8 mouse cellular contexts compared by ENCODE assay signal in the genomic region with DNA sequence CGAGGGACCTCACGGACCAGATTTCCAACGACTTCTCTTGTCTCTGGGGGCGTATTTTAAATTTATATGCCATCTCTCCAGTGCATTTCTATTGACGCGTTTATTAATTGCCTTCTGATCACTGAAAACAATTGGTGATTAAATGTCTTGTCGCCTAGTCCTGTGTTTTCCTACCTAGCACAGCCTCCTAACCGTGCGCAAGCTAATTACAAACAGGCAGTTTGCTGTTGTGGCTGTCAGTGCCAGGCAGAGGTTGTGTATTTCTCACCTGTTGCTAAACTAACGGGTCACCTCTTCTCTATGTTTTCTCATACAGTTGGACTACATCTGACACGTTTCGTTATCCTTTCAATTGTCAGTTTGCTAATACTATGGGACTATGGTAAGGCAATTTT. TPM values are rescaled to one million over a fixed set of nuclear protein-coding genes. Genes with fewer than 3 reads are reported as not detected.
DNase-seq lines count a peak whose midpoint lies in the region; ATAC-seq and TF ChIP-seq lines count a peak whose summit lies in the region.

No protein-coding gene starts in this region.

- TF ChIP-seq EP300 in liver, postnatal 0 days (IDR thresholded peaks at IDR 0.05; ENCODE audit: low read depth), result no peak

- H3K9me3 ChIP-seq in heart, embryonic 12.5 days (replicated peaks), result no peaks in the 10 kb centered on the region
- H3K9me3 ChIP-seq in G1E (replicated peaks), result no peaks in the 10 kb centered on the region
- no peaks in the 10 kb centered on the region for H3K9me3 ChIP-seq in heart, embryonic 16.5 days (replicated peaks; ENCODE audit: control insufficient read depth, low read length)
- no peaks in the 10 kb centered on the region for H3K9me3 ChIP-seq in liver, postnatal 0 days (ENCODE audit: low read length)

- 12% methylated on average over 12 of the region's 12 CpGs for WGBS in heart, embryonic 12.5 days
- 12% methylated on average over 12 of the region's 12 CpGs for WGBS in heart, embryonic 16.5 days
- 14% methylated on average over 12 of the region's 12 CpGs for WGBS in liver, postnatal 0 days (ENCODE audit: insufficient replicate concordance)

- H3K27me3 ChIP-seq in heart, embryonic 12.5 days (replicated peaks), result no peaks in the 10 kb centered on the region
- H3K27me3 ChIP-seq in G1E (ENCODE audit: insufficient read depth, low read length), result peaks cover 9% of the 10 kb centered on the region; the same call in 1 of the 2 replicates
- H3K27me3 ChIP-seq in heart, embryonic 16.5 days (ENCODE audit: control insufficient read depth, insufficient read depth, low read length), result no peaks in the 10 kb centered on the region
- peaks cover 5% of the 10 kb centered on the region; the same call in 1 of the 2 replicates for H3K27me3 ChIP-seq in liver, postnatal 0 days (ENCODE audit: insufficient read depth, low read length)

- H3K4me2 ChIP-seq in heart, embryonic 12.5 days, result peak overlapping the region; percentile 74
- peak overlapping the region; percentile 91 for H3K4me2 ChIP-seq in heart, embryonic 16.5 days (ENCODE audit: low read depth, low read length)
- peak overlapping the region; percentile 78 for H3K4me2 ChIP-seq in liver, postnatal 0 days (ENCODE audit: low read depth, low read length)

- H3K36me3 ChIP-seq in heart, embryonic 12.5 days, result no peaks in the 10 kb centered on the region
- H3K36me3 ChIP-seq in G1E (replicated peaks), result no peaks in the 10 kb centered on the region
- no peaks in the 10 kb centered on the region for H3K36me3 ChIP-seq in heart, embryonic 16.5 days (ENCODE audit: control insufficient read depth, insufficient read depth)
- H3K36me3 ChIP-seq in liver, postnatal 0 days (replicated peaks; ENCODE audit: insufficient read depth, low read length), result no peaks in the 10 kb centered on the region

- H3K9ac ChIP-seq in heart, embryonic 12.5 days, result peak overlapping the region; percentile 73
- H3K9ac ChIP-seq in heart, embryonic 16.5 days (ENCODE audit: low read length), result peak overlapping the region; percentile 77
- H3K9ac ChIP-seq in liver, postnatal 0 days (replicated peaks), result no peak overlapping the region

- intact Hi-C loops in heart, postnatal 25 days (cut with DNase I), result no loop called here

- ATAC-seq in heart, embryonic 12.5 days (ENCODE audit: insufficient number of reproducible peaks, low FRiP score), result no peak
- ATAC-seq in G1E (ENCODE audit: extremely low read depth, insufficient number of reproducible peaks, low FRiP score, poor library complexity, severe bottlenecking), result no peak
- no peak for ATAC-seq in heart, embryonic 16.5 days (replicated peaks; ENCODE audit: extremely low read depth, insufficient read depth, low FRiP score)
- ATAC-seq in liver, postnatal 0 days, result no peak

- no peak for DNase-seq in heart, postnatal 25 days (ENCODE audit: low spot score)
- no peak for DNase-seq in G1E (ENCODE audit: low spot score)
- DNase-seq in liver, postnatal 0 days, result no peak
- no peak for DNase-seq in layer of hippocampus, adult 11-12 months (ENCODE audit: low spot score)
- no peak for DNase-seq in gastrocnemius, postnatal 10 days
- no peak for DNase-seq in embryo, embryonic 11 days

- H3K4me3 ChIP-seq in heart, embryonic 12.5 days, result peak overlapping the region; percentile 66
- H3K4me3 ChIP-seq in G1E (ENCODE audit: low read depth, low read length), result peak overlapping the region; percentile 74
- H3K4me3 ChIP-seq in heart, embryonic 16.5 days (ENCODE audit: low read length), result peak overlapping the region; percentile 76
- H3K4me3 ChIP-seq in liver, postnatal 0 days (ENCODE audit: low read depth, low read length), result peak overlapping the region; percentile 51

- H3K27ac ChIP-seq in heart, embryonic 12.5 days (ENCODE audit: poor library complexity, severe bottlenecking), result no peak overlapping the region
- H3K27ac ChIP-seq in heart, embryonic 16.5 days (ENCODE audit: low read length), result no peak overlapping the region
- H3K27ac ChIP-seq in liver, postnatal 0 days (ENCODE audit: low read depth), result no peak overlapping the region

- no peak for TF ChIP-seq CTCF in G1E (IDR thresholded peaks at IDR 0.05; ENCODE audit: low read depth, low read length)
- TF ChIP-seq CTCF in liver, postnatal 0 days (IDR thresholded peaks at IDR 0.05; ENCODE audit: low read depth), result no peak

- peaks cover 10% of the 10 kb centered on the region; the same call in 1 of the 2 replicates for H3K4me1 ChIP-seq in heart, embryonic 12.5 days (replicated peaks)
- H3K4me1 ChIP-seq in G1E (ENCODE audit: insufficient read depth, low read depth, low read length), result peaks cover 12% of the 10 kb centered on the region
- no peaks in the 10 kb centered on the region for H3K4me1 ChIP-seq in heart, embryonic 16.5 days (ENCODE audit: control insufficient read depth, insufficient read depth, low read length)
- H3K4me1 ChIP-seq in liver, postnatal 0 days (ENCODE audit: insufficient read depth), result peaks cover 3% of the 10 kb centered on the region

RNA-seq across cellular contexts. Expression of a gene that starts 0.5 kb away (rescaled TPM):
- 2.2 and 3.4 TPM in 2 replicates for polyA plus RNA-seq in heart, embryonic 12.5 days (2016; fragmentation: Nextera tagmentation; extraction: Ambion mirVana)
- under 1 TPM; 0.31 to 0.61 TPM for total RNA-seq in heart, postnatal 25 days (2021)
- total RNA-seq in G1E (2014; fragmentation: Nextera tagmentation) (0.45 TPM in 1 of 2 replicates, not detected in the other), G1E (2017) (0.55 and 0.99 TPM in 2 replicates)
- 0.15 TPM in 1 of 2 replicates, not detected in the other for polyA plus RNA-seq in G1E (2012)
- polyA plus RNA-seq in heart, embryonic 16.5 days (2015; fragmentation: Nextera tagmentation; extraction: Ambion mirVana), result 1.6 and 1.7 TPM in 2 replicates
- 0.06 and 0.13 TPM in 2 replicates for polyA plus RNA-seq in liver, postnatal 0 days (2015; fragmentation: Nextera tagmentation; extraction: Ambion mirVana)
- under 1 TPM in 1 of 2 experiments, not detected in 1; 0.84 TPM for total RNA-seq in gastrocnemius, postnatal 10 days (2021)
